Mouse (Mus musculus): ENCODE results near the gene Amt. TPM values are rescaled to one million over a fixed set of nuclear protein-coding genes. Genes with fewer than 3 reads are reported as not detected.

Gene Amt
- 18.8 and 21.6 TPM in 2 replicates for polyA plus RNA-seq (2015; fragmentation: Nextera tagmentation; extraction: Ambion mirVana)

GRCm38 (mm10) chr9:108296453-108297355 is at the start of gene Amt:
Gene Amt, plus strand, starts transcription at chr9:108296853.
- Histone ChIP-seq H3K4me1 (ENCODE audit: control insufficient read depth, insufficient read depth, low read length) (0 out of 2 replicates have a peak, but pooled peaks cover 2% of the 10 kb centered on the region), H3K27ac (ENCODE audit: low read length) (peak within 1 kb of the TSS; percentile 17), H3K36me3 (ENCODE audit: control insufficient read depth, insufficient read depth, low read length) (no peaks in the 10 kb centered on the region; the same call in 1 of the 2 replicates), H3K4me3 (replicated peaks; ENCODE audit: low read length) (peak within 1 kb of the TSS; percentile 27), H3K4me2 (ENCODE audit: low read depth, low read length) (peak within 1 kb of the TSS; percentile 36), H3K9ac (ENCODE audit: low read length) (peak within 1 kb of the TSS; percentile 20; the same call in 1 of the 2 replicates), H3K27me3 (ENCODE audit: control insufficient read depth, insufficient read depth, low read length) (no peaks in the 10 kb centered on the region), H3K9me3 (replicated peaks; ENCODE audit: control insufficient read depth, low read length) (no peaks in the 10 kb centered on the region)
- peak; percentile 83 for ATAC-seq (ENCODE audit: insufficient read depth, low FRiP score)
- WGBS: 27% methylated on average over 18 of the region's 18 CpGs

GRCm38 (mm10) chr9:108248957-108249356 is 47.7 kb upstream of the Amt start:
- Histone ChIP-seq H3K9me3 (replicated peaks; ENCODE audit: control insufficient read depth, low read length) (no peaks in the 10 kb centered on the region), H3K9ac (ENCODE audit: low read length) (no peak overlapping the region), H3K36me3 (ENCODE audit: control insufficient read depth, insufficient read depth, low read length) (peaks cover 9% of the 10 kb centered on the region; the same call in 1 of the 2 replicates), H3K4me2 (ENCODE audit: low read depth, low read length) (no peak overlapping the region), H3K4me3 (replicated peaks; ENCODE audit: low read length) (no peak overlapping the region), H3K27ac (ENCODE audit: low read length) (no peak overlapping the region), H3K4me1 (ENCODE audit: control insufficient read depth, insufficient read depth, low read length) (no peaks in the 10 kb centered on the region), H3K27me3 (ENCODE audit: control insufficient read depth, insufficient read depth, low read length) (no peaks in the 10 kb centered on the region)
- 58% methylated on average over 5 of the region's 5 CpGs for WGBS
- ATAC-seq (ENCODE audit: insufficient read depth, low FRiP score): no peak

- Histone ChIP-seq H3K9me3 (replicated peaks; ENCODE audit: control insufficient read depth, low read length) (no peaks in the 10 kb centered on the region), H3K4me2 (ENCODE audit: low read depth, low read length) (no peak overlapping the region), H3K27me3 (ENCODE audit: control insufficient read depth, insufficient read depth, low read length) (no peaks in the 10 kb centered on the region), H3K4me1 (ENCODE audit: control insufficient read depth, insufficient read depth, low read length) (no peaks in the 10 kb centered on the region), H3K27ac (ENCODE audit: low read length) (no peak overlapping the region), H3K36me3 (ENCODE audit: control insufficient read depth, insufficient read depth, low read length) (peaks cover 9% of the 10 kb centered on the region; the same call in 1 of the 2 replicates), H3K4me3 (replicated peaks; ENCODE audit: low read length) (no peak overlapping the region), H3K9ac (ENCODE audit: low read length) (no peak overlapping the region)
- no peak for ATAC-seq (ENCODE audit: insufficient read depth, low FRiP score)
- 92% methylated on average over 6 of the region's 6 CpGs for WGBS
Observed at GRCm38 (mm10) chr9:108251877-108252276, 44.8 kb upstream of the Amt start.

GRCm38 (mm10) chr9:108252766-108253165 is 43.9 kb upstream of the Amt start:
- no peak overlapping the region for H3K4me2 ChIP-seq (ENCODE audit: low read depth, low read length)
- no peak overlapping the region for H3K9ac ChIP-seq (ENCODE audit: low read length)
- H3K9me3 ChIP-seq (replicated peaks; ENCODE audit: control insufficient read depth, low read length): no peaks in the 10 kb centered on the region
- no peaks in the 10 kb centered on the region for H3K4me1 ChIP-seq (ENCODE audit: control insufficient read depth, insufficient read depth, low read length)
- peaks cover 9% of the 10 kb centered on the region; the same call in 1 of the 2 replicates for H3K36me3 ChIP-seq (ENCODE audit: control insufficient read depth, insufficient read depth, low read length)
- no peak; the same call in 1 of the 2 replicates for ATAC-seq (ENCODE audit: insufficient read depth, low FRiP score)
- H3K27ac ChIP-seq (ENCODE audit: low read length): no peak overlapping the region
- H3K27me3 ChIP-seq (ENCODE audit: control insufficient read depth, insufficient read depth, low read length): no peaks in the 10 kb centered on the region
- 68% methylated on average over 7 of the region's 7 CpGs for WGBS
- H3K4me3 ChIP-seq (replicated peaks; ENCODE audit: low read length): no peak overlapping the region

- Histone ChIP-seq H3K4me2 (ENCODE audit: low read depth, low read length) (no peak overlapping the region), H3K9me3 (replicated peaks; ENCODE audit: control insufficient read depth, low read length) (no peaks in the 10 kb centered on the region), H3K27ac (ENCODE audit: low read length) (no peak overlapping the region), H3K9ac (ENCODE audit: low read length) (no peak overlapping the region), H3K4me3 (replicated peaks; ENCODE audit: low read length) (no peak overlapping the region), H3K36me3 (ENCODE audit: control insufficient read depth, insufficient read depth, low read length) (no peaks in the 10 kb centered on the region), H3K4me1 (ENCODE audit: control insufficient read depth, insufficient read depth, low read length) (peaks cover 25% of the 10 kb centered on the region), H3K27me3 (ENCODE audit: control insufficient read depth, insufficient read depth, low read length) (no peaks in the 10 kb centered on the region)
- 75% methylated on average over 4 of the region's 4 CpGs for WGBS
- ATAC-seq (ENCODE audit: insufficient read depth, low FRiP score): no peak
Observed at GRCm38 (mm10) chr9:108260526-108260925, 36.1 kb upstream of the Amt start.

GRCm38 (mm10) chr9:108261865-108262264 is 34.8 kb upstream of the Amt start:
- Histone ChIP-seq H3K36me3 (ENCODE audit: control insufficient read depth, insufficient read depth, low read length) (no peaks in the 10 kb centered on the region), H3K4me2 (ENCODE audit: low read depth, low read length) (peak overlapping the region; percentile 81), H3K9ac (ENCODE audit: low read length) (peak overlapping the region; percentile 92; the same call in 1 of the 2 replicates), H3K4me3 (replicated peaks; ENCODE audit: low read length) (peak overlapping the region; percentile 94), H3K9me3 (replicated peaks; ENCODE audit: control insufficient read depth, low read length) (no peaks in the 10 kb centered on the region), H3K4me1 (ENCODE audit: control insufficient read depth, insufficient read depth, low read length) (peaks cover 25% of the 10 kb centered on the region), H3K27me3 (ENCODE audit: control insufficient read depth, insufficient read depth, low read length) (no peaks in the 10 kb centered on the region), H3K27ac (ENCODE audit: low read length) (no peak overlapping the region; the same call in 1 of the 2 replicates)
- no peak for ATAC-seq (ENCODE audit: insufficient read depth, low FRiP score)
- 55% methylated on average over 7 of the region's 7 CpGs for WGBS

- Histone ChIP-seq H3K9ac (ENCODE audit: low read length) (peak overlapping the region; percentile 92), H3K9me3 (replicated peaks; ENCODE audit: control insufficient read depth, low read length) (no peaks in the 10 kb centered on the region), H3K27me3 (ENCODE audit: control insufficient read depth, insufficient read depth, low read length) (no peaks in the 10 kb centered on the region), H3K4me1 (ENCODE audit: control insufficient read depth, insufficient read depth, low read length) (peaks cover 25% of the 10 kb centered on the region), H3K27ac (ENCODE audit: low read length) (peak overlapping the region; percentile 93), H3K36me3 (ENCODE audit: control insufficient read depth, insufficient read depth, low read length) (no peaks in the 10 kb centered on the region), H3K4me3 (replicated peaks; ENCODE audit: low read length) (peak overlapping the region; percentile 94), H3K4me2 (ENCODE audit: low read depth, low read length) (peak overlapping the region; percentile 81)
- no peak for ATAC-seq (ENCODE audit: insufficient read depth, low FRiP score)
- WGBS: 32% methylated on average over 11 of the region's 11 CpGs
Observed at GRCm38 (mm10) chr9:108262494-108263049, 34.1 kb upstream of the Amt start.

- Histone ChIP-seq H3K4me3 (replicated peaks; ENCODE audit: low read length) (peak overlapping the region; percentile 94), H3K9me3 (replicated peaks; ENCODE audit: control insufficient read depth, low read length) (no peaks in the 10 kb centered on the region), H3K27ac (ENCODE audit: low read length) (peak overlapping the region; percentile 93), H3K4me2 (ENCODE audit: low read depth, low read length) (peak overlapping the region; percentile 81), H3K9ac (ENCODE audit: low read length) (peak overlapping the region; percentile 92), H3K27me3 (ENCODE audit: control insufficient read depth, insufficient read depth, low read length) (no peaks in the 10 kb centered on the region), H3K4me1 (ENCODE audit: control insufficient read depth, insufficient read depth, low read length) (peaks cover 25% of the 10 kb centered on the region), H3K36me3 (ENCODE audit: control insufficient read depth, insufficient read depth, low read length) (no peaks in the 10 kb centered on the region)
- under 1% methylated on average over 60 of the region's 62 CpGs for WGBS
- peak; percentile 42 for ATAC-seq (ENCODE audit: insufficient read depth, low FRiP score)
Observed at GRCm38 (mm10) chr9:108263131-108263681, 33.4 kb upstream of the Amt start.
